Mouse (Mus musculus) gastrocnemius, postnatal 14 days (tissue): ENCODE data around the gene Ptpro. TPM values are rescaled to one million over a fixed set of nuclear protein-coding genes. Genes with fewer than 3 reads are reported as not detected.
"Not testable (repeated sequence)": the region's sequence is repeated elsewhere in the genome, so short reads cannot be mapped to it uniquely, and the experiment has no call there.

Source experiments
- DNase-seq: peaks from one replicate; pipeline ENCODE4 v3.0.0; 2021; ENCODE audit warnings: mixed read lengths
- intact Hi-C: fragments of 180-260 bp; cut with DNase I; formaldehyde crosslinking; loops from one replicate; pipeline ENCODE4 v1.15.1; 2025; ENCODE audit warnings: low total_unique reads
- total RNA-seq, 2 experiments: library from RNA; stranded (reverse); gene quantifications; 2 replicates each; pipeline ENCODE4 v1.2.3; 2021

Gene Ptpro
- total RNA-seq, 2 experiments from 2014 or later: 0.74 to 0.95 TPM

GRCm38 (mm10) chr6:137433521-137434137, 181.5 kb downstream of the Ptpro start:
- DNase-seq: no peak
- intact Hi-C loops: no loop called here

DNA sequence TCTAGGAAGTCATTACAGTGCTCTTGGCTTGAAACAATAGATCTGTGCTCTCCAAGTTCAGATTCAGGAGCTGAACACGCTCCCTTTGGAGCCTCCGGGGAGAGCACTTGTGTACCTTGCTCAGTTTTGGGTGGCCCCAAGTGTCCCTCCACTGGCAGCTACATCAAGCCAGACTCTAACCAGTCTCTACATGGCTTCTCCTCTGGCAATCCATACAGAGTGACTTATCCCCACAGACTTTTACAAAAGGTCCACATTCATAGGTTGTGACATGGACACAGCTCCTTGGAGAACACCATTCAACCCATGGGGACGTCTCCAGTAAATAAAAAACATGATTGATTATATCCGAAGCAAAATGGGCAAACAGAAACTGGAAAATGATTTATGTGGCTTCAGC, 185.4 kb downstream of the Ptpro start:
- DNase-seq: no peak
- intact Hi-C loops: no loop called here

DNA sequence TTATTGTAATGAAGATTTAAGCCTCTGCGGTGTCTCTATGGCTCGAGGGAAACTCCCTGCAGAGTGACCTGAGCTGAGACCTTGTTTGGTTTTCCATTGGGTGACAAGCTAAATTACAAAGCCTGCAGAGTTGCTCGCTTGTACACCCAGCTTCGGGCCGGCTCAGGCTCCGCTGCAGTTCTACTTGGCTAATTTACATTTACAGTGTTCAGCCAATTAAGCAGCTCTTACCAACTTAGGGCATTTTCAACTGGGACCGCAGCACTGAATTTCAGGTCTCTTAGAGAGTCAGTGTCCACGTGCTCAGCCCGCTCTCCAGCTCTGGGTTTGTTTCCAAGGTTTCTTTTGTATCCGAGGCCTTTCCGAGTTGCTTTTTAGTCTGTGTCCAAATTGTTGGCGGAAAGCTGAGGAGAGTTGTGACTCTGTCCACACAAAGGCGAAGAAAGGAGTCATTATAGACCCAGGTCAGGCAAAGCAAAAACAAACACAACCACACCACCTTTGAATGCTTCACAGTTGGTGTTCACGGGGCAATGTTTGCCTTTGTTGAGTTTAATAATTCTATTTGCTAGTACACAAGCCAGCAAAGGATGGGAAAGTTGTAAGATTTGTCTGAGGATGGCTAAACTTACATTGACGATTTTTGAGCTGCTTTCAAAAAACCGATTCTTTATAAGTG, 185.9 kb downstream of the Ptpro start:
- DNase-seq: no peak
- intact Hi-C loops: no loop called here

GRCm38 (mm10) chr6:137440559-137441486, 188.7 kb downstream of the Ptpro start:
- intact Hi-C loops: no loop called here

DNA sequence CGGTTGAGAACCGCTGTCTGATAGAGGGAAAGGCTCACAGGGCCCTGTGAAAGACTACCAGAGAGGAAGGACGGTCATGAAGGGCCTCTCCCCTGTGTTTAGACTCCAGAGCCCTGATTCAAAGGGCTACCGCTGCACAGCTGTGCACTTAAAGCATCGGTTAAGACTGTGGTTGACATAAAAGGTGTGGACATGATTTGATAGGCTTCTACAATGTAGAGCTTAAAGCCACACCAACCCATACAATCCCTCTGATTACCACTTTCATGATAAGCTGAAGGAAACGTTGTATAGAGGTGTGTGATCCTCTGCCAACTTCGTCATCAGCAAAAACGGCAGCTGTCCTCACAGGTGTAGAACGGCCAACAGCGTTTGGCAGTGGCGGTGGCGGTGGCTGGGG, 191.0 kb downstream of the Ptpro start:
- intact Hi-C loops: no loop called here

More at GRCm38 (mm10) chr6:137440559-137441486, 188.7 kb downstream of the Ptpro start:
- DNase-seq: no peak

GRCm38 (mm10) chr6:137446116-137446515, 194.0 kb downstream of the Ptpro start:
- DNase-seq, intact Hi-C loops: not testable (repeated sequence)

More for the DNA sequence above, 191.0 kb downstream of the Ptpro start:
- no peak for DNase-seq

- DNase-seq: peak; percentile 32
- intact Hi-C loops: loop anchor here (2.0 kb wide), 1 partner anchor 269 kb away; no protein-coding TSS in a partner anchor
Measured at GRCm38 (mm10) chr6:137455537-137456041, 203.5 kb downstream of the Ptpro start.

- intact Hi-C loops: no loop called here
- no peak for DNase-seq
Measured at GRCm38 (mm10) chr6:137456064-137456463, 203.9 kb downstream of the Ptpro start.

DNA sequence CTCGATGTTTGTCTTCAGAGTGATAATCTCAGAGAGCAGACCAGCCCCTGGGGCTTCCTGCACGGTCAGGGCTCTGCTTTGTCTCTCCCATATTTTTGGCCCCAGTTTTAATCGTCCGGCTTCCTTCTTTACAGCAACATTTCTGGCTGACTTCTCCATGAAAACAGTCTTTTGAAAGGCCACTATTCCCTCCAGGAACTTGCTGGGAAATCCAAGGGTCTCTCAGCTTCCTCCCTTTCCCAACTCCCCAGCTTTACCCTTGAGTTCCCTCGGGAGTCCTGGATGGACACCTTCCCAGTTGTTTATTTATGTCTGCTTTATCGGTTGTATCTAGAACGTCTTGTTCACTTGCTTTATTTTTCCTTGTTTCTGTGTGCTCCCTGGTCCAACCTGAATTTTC, 205.1 kb downstream of the Ptpro start:
- DNase-seq: no peak
- intact Hi-C loops: no loop called here

- intact Hi-C loops: no loop called here
- no peak for DNase-seq
Measured at GRCm38 (mm10) chr6:137458136-137458535, 206.0 kb downstream of the Ptpro start.

DNA sequence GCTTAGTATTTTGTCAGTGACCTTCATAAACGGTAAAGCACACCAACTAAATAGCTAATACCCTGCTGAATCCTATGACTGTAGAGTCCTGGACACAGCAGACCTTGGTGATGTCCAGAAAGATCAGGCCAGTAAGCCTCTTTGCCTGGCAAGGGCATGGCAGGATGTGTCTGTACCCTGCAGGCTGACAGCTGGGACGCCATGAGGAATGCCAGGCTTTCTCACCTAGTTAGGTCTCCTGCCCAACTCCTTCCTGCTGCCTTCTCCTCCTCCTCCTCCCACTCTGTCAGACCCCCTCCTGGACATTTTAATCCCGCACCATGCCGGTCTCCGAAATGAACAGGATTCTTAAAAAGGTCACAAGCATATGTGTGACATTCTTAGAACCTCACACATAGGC, 211.7 kb downstream of the Ptpro start:
- intact Hi-C loops: no loop called here
- DNase-seq: no peak

- intact Hi-C loops: no loop called here
- peak; percentile 79 for DNase-seq
Measured at GRCm38 (mm10) chr6:137465253-137465652, 213.1 kb downstream of the Ptpro start.

GRCm38 (mm10) chr6:137466256-137466655, 214.1 kb downstream of the Ptpro start:
- DNase-seq: no peak
- intact Hi-C loops: no loop called here

- intact Hi-C loops: no loop called here
Measured at GRCm38 (mm10) chr6:137467696-137468095, 215.6 kb downstream of the Ptpro start.

GRCm38 (mm10) chr6:137469541-137469940, 217.4 kb downstream of the Ptpro start:
- no peak for DNase-seq
- intact Hi-C loops: no loop called here

More at GRCm38 (mm10) chr6:137467696-137468095, 215.6 kb downstream of the Ptpro start:
- no peak for DNase-seq

- DNase-seq: peak; percentile 85
- intact Hi-C loops: loop anchor here (10.0 kb wide), 1 partner anchor 174 kb away; no protein-coding TSS in a partner anchor
Measured at GRCm38 (mm10) chr6:137470901-137471598, 218.9 kb downstream of the Ptpro start.

DNA sequence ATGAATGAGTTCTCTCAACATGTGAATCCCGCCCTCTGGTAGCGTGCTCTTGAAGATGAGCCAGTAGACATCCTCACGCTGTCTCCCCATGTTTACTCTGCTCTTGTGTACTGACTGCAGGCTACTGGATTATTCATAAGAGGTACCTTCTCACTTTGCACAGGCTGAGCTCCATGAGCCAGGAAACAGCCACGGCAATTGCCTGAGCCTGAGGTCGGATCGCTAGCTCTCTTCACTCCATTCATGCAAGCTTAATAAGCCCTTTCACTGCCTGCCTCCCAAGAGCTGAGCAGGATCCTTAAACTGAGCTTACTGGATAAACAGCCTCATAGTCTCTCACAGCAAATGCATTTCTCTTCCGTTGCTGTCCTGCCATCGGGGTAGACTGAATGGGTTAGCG, 220.0 kb downstream of the Ptpro start:
- intact Hi-C loops: loop anchor here (10.0 kb wide), 1 partner anchor 173 kb away; no protein-coding TSS in a partner anchor
- DNase-seq: no peak

DNA sequence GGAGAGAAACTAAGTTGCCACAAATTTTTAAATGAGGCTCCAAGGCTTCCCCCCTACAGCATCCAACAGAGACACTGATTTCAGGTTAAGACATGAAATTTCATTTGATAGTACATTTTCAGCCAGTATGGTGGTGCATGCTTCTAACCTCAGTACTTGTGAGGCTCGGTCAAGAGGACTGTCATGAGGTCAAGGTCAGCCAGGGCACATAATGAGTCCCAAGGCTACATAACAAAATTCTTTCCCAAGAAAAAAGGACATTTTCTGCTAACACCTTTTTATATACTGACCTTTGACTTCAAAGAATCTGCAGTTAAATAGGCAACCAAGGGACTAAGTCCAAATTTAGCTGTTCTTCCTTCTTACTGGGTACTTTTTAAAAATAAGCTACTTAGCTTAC, 221.3 kb downstream of the Ptpro start:
- intact Hi-C loops: loop anchor here (10.0 kb wide), 1 partner anchor 171 kb away; no protein-coding TSS in a partner anchor
- DNase-seq: no peak

DNA sequence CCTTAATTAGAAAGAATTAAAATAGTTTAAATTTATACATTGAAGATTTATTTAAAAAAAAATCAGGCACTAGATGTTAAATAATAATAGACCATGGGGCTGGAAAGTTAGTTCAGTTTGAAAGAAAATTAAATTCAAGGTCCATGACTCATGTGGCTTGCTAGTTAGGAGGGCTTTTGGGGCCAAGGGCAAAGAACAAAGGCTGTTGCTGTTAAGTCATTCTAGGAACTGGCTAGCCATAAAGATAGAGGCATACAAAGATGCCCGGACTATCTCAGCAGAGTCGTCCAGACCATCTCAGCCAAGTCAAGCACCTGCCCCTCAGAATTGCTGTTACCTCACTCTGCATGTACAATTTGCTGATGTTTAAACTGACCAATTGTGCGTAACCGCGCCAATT, 223.6 kb downstream of the Ptpro start:
- intact Hi-C loops: loop anchor here (10.0 kb wide), 1 partner anchor 169 kb away; no protein-coding TSS in a partner anchor
- DNase-seq: not testable (repeated sequence)
